Mouse (Mus musculus): ENCODE data around the gene Timm44.

DNA sequence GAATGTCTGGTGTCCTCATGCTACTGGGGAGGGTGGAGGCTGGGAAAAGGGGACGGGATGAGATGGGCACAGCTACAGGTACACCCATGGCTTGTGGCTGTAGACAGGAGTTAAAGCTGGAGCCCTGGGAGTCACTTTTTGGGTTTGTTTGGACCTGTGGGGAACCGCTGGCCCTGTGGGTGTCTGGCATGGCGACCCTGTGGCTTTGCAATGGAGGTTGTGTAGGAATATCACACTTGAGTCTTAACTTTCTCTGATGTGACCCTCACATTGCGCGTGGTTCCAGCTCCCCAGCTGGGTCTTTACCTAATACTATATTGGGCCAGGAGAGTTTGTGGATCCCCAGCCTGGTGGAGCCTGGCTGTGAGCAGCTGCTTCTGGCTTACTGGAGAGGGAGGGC, 30.7 kb downstream of the Timm44 start:
- TF ChIP-seq POLR2A (IDR thresholded peaks at IDR 0.05; ENCODE audit: borderline replicate concordance, extremely low read depth, low read depth, low read length) (no peak), CTCF (IDR thresholded peaks at IDR 0.05; ENCODE audit: insufficient read depth, low read length) (no peak)

Data from lung, adult 2 months (tissue).